Mouse (Mus musculus) fat pad, adult 2 months (tissue): ENCODE measurements around the gene Kcp.

Source experiments
- DNase-seq: peaks from one replicate; pipeline ENCODE4 v3.0.0-alpha.2; 2011; ENCODE audit warnings: low read depth, low spot score; ENCODE audit errors: extremely low read depth

The Kcp gene

GRCm38 (mm10) chr6:29426331-29426730 lies 81.4 kb downstream of the Kcp start:
- no peak for DNase-seq

- DNase-seq: no peak
These were observed 82.6 kb downstream of the Kcp start for GRCm38 (mm10) chr6:29425118-29425517.
